Mouse (Mus musculus) left cerebral cortex, postnatal 10 days (tissue): ENCODE measurements at regions not wholly inside any gene's neighbourhood (a gene's known extent, or its start where the extent isn't known, plus 50 kb on each side); places are given as distances from the start of the nearest gene placed in this dataset.
"Not testable (repeated sequence)": the region's sequence is repeated elsewhere in the genome, so short reads cannot be mapped to it uniquely, and the experiment has no call there.

Source experiments
- DNase-seq, 2 experiments: peaks; one replicate each; pipeline ENCODE4 v3.0.0; 2021 to 2022; ENCODE audit warnings: low spot score in 2 of 2, mixed read lengths in 1 of 2; ENCODE audit errors: extremely low spot score in 1 of 2
- intact Hi-C: fragments of 180-260 bp; cut with DNase I; formaldehyde crosslinking; loops from one replicate; pipeline ENCODE4 v1.15.1; 2025

DNA sequence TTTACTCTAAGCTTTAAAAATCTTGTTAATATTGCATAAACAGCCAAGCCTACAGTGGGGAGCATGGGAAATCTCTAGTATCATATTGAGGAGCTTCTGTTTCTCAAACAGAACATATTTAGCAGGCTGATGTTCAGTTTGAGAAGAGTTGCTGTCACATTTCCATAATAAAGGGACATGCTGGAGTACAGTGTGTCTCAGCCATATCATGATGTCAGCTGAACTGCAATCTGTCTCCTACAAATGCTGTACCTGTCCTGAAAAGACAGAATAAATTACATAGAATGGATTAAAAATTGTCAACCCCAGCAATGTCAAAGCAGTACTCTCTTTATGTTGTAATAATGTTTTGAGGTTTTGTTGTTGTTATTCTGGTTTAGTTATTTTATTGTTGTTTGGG lies 179.7 kb upstream of the Oprm1 start:
- intact Hi-C loops: no loop called here
- no peak for DNase-seq

DNA sequence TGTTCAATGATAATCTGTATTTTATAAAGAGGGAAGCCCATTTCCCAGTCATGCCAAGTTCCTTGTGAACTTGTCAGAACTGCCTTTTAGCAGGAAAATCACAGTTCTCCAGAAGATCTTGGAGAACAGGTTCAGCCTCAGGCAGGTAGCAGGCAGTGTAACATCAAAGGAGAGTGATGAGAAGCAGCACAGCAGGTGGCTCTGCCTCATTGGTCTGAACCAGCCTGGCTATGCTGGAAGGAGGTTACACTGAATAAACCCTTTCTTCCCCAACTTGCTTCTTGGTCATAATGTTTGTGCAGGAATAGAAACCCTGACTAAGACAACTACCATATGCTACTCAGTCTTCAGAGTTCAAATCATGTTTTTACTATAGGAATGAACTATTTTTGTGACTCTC lies 172.5 kb upstream of the Oprm1 start:
- intact Hi-C loops, DNase-seq: not testable (repeated sequence)

DNA sequence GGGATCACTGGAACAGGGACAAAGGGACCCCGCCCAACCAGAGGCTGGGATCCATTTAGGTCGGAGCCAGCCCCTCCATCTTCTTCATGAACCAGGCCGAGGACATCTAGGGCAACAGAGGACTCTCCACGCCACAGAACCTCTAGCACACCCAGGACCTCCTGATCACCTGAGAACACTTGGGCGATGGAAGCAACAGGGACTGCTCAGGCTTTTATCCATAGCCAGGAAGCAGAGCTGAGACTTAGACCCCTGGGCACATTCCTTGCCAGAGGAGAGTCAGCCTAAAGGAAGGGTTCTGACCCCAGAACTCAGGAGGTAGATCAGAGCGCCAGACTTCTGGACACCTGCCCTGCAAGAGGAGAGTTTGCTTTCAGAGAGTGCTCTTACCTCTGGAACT lies 168.1 kb upstream of the Oprm1 start:
- intact Hi-C loops: no loop called here
- DNase-seq: no peak

DNA sequence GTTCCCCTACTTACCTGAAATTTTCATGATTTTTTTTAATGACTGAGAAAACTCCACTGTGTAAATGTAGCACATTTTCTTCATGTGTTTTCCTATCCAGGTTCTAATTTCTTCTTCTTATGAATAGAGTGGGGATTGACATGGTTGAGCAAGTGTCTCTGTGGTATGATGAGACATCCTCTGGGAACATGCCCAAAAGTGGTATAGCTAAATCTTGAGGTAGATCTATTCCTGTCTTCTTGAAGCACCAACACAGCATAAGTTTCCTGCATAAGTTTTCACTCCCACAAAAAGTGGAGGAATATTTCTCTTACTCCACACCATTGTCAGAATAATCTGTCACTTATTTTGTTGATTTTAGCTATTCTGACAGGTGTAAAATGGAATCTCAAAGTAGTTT lies 161.1 kb upstream of the Oprm1 start:
- intact Hi-C loops: no loop called here
- DNase-seq: no peak

DNA sequence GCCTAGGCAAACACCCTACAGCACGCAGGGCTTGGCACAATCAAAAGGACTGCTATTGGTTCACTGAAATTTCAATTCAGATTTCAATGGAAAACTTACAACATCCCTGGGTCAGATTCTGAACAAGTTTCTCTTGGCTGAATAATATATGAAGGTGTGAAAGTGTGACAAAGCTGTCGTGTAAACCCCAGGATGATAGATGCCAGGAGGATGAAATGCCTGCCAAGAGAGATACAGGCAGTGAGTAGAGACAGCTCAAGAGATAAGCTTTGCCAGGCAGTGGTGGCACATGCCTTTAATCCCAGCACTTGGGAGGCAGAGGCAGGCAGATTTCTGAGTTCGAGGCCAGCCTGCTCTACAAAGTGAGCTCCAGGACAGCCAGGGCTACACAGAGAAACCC lies 159.7 kb upstream of the Oprm1 start:
- intact Hi-C loops, DNase-seq: not testable (repeated sequence)

DNA sequence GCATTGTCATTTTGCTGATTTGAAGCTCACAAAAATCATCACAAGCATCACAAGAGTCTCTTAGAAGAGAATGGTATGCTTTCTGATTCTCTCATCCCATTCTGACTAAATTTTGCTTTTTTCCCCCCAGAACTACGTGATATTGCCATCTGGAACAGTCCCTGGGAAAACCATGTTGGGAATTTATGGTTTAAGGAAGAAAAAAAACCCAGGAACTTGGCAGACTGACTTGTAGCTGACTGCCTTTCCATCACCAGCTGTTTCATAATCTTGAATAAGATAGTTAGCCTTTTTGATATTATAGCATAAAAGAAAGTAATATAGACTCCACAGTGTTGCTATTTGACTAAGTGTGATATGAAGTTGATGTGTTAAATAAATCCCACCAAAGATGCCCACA lies 110.7 kb upstream of the Oprm1 start:
- DNase-seq: no peak
- intact Hi-C loops: no loop called here

DNA sequence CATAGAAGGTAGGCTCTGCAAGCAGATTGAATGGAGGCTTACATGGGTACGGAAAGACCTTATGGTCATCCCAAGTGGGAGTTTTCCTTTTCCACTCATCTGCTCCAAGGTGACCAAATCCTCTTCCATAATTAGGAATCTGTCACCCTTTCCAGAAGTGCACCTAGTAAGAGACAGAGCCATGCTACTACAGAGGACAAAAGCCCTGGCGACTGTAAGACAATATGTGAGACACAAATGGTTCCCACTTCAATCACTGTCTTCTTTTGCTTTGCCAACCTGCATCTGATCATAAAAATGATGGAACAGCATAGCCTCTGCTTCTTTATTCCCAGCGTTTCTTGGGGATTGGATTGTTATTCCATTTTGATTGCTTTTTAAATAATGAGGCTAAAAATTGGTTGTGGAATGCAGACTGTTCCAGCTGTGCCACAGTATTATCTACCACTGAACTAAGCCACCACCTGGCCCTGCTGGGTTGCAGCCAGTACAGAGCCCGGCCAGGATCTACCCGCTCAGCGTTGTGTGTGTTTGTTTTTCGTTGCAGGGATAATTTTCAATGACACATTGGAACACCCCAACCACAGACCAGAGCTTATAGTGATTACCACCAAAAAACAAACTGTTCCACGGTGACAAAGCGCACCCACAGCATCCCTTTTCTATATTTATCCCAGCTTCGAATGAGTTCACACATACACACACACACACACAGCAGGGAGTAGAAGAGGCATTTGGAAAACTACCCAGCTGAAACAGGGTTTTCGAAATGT lies 72.8 kb upstream of the Oprm1 start:
- intact Hi-C loops: no loop called here
- peak in 1 of 2 experiments; percentile 13 for DNase-seq

DNA sequence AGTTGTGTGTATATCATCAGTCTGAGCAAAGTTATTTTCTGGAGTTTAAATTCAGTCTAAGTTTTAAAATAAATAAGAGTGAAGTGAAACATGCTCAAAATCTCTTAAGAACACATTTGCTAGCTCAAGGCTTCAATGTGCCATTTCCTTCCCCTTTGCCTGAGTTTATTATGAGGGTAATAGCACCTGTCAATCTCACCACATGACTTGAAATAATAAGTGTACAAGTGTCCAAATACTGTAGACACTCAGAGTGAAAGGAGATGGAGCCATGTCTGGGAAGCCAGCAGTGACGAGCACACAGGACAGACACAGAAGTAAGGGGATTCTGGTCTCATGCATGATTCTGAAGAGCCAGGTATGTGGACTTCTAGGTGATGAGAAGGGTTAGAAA lies 72.2 kb upstream of the Oprm1 start:
- DNase-seq: no peak
- intact Hi-C loops: no loop called here
